Mouse (Mus musculus) lung, postnatal 4 days (tissue): Measurements from ENCODE around the gene Gm45717.

Source experiments
- DNase-seq, 2 experiments: peaks; one replicate each; pipeline ENCODE4 v3.0.0; 2021

Gene Gm45717

DNA sequence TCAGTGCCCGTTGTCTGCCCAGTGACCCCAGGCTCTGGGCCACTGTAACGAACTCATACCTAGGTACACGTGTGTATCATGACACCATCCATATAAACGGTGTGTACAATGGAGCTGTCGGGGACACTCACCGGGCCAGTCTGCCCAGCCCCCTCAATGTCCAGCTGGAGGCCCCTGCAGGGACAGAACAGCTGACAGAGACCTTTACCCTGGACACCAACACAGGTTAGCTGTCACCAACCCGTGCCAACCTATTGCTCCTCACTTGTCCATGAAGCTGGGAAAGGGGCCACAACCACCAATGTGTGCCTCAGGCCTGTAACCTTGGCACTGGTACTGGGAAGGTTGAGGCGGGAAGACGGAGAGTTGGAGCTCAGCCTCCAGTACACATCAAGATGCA is 13.4 kb downstream of the Gm45717 start:
- DNase-seq = no peak

DNA sequence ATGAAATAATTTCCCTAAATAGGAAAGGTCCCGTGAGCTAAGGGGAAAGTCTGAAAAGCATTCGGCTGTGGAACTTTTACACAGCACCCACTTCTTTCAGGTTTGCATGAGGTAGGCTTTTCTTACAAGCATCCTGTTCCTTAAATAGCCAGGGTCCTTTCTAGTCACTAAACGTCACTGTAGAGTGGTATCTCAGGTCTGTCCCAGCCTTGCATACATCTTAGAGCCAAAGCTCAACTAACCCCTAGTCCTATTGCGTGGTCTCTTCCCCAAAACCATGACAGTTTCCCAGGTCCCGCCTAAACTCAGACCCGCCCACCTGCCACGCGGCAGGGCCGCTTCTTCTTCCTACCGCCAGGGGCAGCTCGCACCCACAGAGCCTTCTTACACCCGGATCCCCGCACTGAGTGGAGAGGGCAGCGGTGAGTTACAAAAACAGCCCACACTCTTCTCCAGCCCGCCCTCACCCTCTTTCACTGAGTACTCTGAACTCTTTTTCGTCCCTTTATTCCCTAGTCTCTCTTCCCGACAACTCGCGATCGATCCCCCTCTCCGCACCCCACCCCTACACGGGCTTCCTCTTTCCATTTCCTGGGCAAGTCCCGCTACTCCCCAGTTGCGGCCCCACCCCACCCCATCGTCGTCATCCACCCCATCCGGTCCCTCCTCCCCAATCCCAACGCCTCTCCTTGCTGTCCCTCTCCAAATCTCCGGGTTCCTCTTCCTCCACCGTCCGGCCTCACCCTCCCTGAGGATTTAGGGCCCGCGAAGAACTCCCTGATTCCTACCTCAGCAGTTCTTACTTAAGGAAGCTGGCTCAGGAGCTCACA is 14.3 kb downstream of the Gm45717 start, which contains the start of gene Pgghg:
Gene Pgghg (plus strand): TSS at position 170 of the 830 bp plus-strand sequence.
- peak; percentile 92 for DNase-seq

DNA sequence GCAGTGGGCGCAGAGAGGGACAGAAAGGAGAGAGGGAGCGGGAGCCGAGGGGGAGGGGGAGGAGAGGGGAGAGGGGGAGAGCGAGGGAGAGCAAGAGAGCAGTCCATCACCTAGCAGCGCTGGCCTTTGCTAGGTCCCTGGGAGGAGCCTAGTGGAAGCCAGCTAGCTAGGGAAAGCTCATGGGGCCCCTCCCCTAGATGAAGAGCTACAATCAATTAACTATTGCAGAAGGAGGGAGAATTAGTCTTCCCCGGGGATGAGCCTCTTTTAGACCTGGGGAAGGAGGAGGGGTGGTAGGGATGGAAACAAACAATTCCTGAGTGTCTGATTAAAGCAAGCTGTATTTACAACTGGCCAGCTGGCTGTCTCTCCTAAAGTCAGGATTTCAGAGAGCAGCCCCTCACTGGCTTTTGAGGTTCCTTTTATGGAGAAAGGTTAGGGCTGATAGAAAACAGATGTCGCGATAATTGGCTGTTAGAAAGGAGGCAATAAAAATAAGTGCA is 16.0 kb downstream of the Gm45717 start:
- peak in 1 of 2 experiments; percentile 68 for DNase-seq

DNA sequence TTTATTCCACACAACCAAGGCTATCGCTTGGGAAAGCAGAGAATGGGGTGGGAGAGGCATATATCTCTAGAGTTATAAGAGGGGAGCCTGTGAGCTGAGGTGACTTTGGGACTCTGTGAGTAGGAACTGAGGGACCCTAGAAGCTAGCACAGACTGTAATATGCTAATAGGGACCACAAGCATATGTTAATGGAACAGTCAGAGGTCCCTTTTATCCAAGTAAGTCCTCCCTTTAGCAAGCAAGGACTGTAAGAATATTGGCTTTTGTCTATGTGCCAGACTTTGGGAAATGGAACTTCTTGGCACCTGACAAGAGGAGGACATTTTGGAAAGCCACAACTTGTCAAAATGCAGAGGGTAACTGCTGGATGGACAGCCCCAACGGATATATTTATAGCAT is 16.8 kb downstream of the Gm45717 start:
- DNase-seq = no peak

DNA sequence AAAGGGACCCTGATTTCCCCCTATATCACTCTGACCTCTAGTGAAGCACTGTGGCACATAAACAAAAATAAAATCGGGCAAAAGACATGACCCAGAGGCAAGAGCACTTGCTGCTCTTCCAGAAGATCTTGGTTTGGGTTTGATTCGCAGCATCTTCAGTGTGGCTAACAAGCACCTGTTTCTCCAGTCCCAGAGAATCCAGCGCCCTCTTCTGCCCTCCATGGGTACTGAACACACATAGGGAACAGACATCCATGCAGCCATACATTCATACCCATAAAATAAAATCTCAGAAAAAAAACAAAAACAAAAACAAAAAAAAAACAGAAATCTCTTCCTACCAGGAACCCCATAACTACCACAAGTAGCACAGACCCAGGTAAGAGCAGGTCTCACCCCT is 17.3 kb downstream of the Gm45717 start:
- no peak for DNase-seq

DNA sequence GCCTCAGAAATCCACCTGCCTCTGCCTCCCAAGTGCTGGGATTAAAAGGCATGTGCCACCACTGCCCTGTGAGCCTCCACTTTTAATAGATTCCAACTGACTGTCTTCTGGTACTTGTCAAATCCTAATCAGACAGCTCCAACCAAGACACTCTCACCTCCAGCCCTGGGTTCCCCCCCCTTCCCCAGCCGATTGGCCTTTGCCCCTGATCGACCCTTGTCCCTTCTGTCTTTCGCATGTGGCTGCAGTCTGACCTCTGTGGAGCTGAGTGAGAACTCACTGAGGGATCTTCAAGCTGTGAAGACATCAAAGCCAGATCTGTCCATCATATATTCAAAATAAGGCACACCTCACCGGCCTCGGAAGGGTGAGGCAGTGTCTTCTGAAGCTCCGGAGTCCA is 28.6 kb downstream of the Gm45717 start:
- DNase-seq = no peak

DNA sequence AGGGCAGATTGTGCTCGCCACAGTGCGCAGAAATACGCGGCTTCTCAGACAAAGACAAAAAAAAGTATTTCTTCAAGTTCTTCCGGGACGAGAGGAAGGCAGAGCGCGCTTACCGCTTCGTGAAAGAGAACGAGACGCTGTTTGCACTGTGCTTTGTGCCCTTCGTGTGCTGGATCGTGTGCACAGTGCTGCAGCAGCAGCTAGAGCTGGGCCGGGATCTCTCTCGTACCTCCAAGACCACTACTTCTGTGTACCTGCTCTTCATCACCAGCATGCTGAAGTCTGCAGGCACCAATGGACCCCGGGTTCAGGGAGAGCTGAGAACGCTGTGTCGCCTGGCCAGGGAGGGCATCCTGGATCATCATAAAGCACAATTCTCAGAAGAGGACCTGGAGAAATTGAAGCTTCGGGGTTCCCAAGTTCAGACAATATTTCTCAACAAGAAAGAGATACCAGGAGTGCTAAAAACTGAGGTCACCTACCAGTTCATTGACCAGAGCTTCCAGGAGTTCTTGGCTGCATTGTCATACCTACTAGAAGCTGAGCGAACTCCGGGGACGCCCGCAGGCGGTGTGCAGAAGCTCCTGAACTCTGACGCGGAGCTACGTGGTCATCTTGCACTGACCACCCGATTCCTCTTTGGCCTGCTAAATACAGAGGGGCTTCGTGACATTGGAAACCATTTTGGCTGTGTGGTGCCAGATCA is 32.5 kb downstream of the Gm45717 start:
- DNase-seq = no peak

DNA sequence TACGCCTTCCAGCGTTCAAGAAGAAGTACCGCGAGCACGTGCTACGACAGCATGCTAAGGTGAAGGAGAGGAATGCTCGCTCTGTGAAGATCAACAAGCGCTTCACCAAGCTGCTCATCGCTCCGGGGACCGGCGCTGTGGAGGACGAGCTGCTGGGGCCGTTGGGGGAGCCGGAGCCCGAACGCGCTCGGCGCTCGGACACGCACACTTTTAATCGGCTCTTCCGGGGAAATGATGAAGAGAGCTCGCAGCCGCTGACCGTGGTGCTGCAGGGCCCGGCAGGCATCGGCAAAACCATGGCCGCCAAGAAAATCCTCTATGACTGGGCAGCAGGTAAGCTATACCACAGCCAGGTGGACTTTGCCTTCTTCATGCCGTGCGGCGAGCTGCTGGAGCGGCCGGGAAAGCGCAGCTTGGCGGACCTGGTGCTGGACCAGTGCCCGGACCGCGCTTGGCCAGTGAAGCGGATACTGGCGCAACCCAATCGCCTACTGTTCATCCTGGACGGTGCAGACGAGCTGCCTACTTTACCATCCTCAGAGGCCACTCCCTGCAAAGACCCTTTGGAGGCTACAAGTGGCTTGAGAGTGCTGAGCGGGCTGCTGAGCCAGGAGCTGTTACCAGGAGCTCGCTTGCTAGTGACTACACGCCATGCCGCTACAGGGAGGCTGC is 33.2 kb downstream of the Gm45717 start:
- DNase-seq = peak in 1 of 2 experiments; percentile 44

DNA sequence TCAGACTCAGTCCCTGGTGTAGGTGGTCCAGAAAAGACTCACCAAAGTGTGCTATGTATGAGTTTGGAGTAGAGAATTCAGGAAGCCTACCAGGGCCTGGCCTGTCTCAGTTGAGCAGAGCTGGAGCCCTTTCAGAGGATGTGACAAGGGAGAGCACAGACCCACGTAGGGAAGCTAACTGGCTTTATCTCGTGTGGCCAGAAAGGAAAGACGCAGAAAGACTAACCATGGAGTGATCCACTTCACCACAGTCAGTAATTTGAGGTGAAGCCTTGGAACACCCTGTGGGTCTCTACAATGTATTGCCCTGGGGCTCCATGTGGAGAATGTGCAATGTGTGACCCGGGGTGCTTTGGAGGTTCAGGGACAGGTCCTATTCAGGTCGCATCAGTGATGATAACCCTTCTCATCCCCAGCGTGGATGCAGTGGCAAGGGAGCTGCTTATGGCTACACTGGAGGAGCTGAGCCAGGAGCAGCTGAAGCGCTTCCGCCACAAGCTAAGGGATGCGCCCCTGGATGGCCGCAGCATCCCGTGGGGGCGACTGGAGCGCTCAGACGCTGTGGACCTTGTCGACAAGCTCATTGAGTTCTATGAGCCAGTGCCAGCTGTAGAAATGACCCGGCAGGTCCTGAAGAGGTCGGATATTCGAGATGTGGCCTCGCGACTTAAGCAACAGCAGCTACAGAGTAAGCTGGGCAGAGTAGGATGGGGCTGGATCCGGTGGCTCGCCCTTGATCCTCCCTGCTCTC is 34.3 kb downstream of the Gm45717 start:
- DNase-seq = peak in 1 of 2 experiments; percentile 19

DNA sequence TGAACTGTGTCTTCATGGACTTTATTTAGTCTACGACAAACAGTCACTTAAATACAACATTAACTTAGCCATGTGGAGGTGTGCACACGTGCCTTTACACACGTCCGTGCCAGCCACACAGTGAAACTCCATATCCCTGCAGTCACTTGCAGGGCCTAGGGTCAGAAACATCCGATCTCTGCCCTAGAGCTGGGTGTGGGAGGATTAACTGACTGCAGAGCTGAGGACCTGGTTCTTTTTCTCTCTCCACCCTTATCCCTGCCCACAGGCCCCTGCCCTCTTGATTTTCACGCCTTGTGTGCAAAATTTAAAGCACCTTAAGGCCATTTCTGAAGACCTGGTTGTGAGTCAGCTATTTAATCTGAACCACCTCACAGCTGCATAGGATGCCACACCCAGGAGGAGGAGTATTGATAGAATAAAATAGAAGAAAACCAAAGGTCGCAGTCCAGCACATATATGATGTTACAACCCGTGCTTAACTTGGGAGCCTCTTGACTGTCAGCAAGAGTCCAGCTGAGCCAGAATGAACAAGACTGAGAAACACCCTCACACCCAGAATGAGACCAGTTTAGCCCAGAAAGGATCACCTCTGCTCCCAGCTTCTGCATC is 35.2 kb downstream of the Gm45717 start, which contains the start of gene Nlrp6:
Gene Nlrp6 (plus strand): TSS at position 485 of the 612 bp plus-strand sequence.
- DNase-seq = no peak

DNA sequence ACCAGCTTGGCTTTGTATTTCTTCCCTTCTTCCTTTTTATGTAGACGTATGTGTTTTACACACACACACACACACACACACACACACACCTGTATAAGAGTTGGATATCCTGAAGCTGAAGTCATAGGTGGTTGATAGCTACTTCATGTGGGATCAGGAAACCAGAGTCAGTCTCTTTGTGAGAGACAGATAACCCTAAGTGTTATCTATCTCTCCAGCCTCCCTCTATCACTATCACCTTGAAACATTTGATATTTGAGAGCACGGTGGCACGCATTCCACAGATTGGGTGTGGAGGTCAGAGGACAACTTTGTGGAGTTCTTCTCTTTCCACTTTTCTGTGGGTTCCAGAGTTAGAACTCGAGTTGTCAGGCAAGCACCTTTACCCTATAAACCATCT is 35.8 kb downstream of the Gm45717 start:
- DNase-seq = no peak

DNA sequence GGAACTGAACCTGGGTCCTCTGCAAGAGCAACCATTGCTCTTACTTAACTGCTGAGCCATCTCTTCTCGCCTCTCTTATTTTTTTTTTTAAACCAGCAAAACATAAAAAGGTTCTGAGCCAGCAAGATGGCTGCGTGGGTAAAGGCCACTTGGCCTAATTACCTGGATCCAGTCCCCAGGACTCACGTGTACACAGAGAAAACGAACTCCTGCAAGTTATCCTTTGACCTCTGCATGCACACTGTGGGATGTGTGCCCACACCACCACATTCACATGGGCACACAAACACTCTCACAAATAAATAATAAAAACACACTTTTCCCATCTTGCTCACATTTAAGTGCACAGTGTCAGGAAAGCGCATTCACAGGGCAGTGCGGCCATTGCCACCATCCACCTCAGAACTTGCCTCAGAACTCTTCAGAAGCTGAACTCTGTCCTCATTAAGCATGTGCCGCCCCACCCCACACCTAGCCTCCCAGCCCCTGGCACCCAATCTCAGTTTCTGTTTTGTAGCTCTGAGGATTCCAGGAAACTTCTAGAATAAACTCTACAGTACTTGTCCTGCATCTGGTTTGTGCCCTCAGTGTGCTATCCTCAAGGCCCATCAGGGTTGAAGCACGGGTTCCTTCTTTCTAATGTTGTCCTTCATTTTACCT is 41.6 kb downstream of the Gm45717 start:
- DNase-seq = no peak

DNA sequence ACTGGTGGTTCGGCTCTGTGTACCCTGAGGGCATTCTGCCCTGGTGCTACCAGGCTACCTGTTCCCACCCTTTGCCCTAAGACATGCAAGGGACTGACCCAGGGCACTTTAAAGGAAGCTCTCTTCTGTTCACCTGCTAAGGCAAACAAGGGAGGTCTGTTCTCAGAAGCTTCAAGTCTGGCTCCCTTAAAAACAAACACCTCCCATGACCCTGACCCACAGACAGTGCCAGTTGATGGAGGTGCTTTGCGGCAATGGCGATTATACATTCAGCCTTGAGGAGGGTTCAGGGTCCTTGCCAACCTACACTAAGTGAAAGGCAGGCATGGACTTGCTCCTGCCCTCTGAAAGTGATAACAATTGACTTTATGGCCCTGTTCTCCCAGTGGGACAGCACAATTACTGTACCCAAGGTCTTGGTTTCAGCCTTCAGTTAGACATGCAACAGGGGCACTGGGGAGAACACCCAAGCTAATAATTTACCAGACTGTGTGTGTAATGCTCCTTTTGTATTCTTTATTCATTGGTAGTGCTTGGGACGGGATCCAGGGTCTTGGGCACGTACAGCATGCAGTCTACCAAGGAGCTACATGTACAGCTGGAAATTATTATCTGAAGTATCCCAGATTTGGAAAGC is 42.8 kb downstream of the Gm45717 start:
- peak in 1 of 2 experiments; percentile 6 for DNase-seq

DNA sequence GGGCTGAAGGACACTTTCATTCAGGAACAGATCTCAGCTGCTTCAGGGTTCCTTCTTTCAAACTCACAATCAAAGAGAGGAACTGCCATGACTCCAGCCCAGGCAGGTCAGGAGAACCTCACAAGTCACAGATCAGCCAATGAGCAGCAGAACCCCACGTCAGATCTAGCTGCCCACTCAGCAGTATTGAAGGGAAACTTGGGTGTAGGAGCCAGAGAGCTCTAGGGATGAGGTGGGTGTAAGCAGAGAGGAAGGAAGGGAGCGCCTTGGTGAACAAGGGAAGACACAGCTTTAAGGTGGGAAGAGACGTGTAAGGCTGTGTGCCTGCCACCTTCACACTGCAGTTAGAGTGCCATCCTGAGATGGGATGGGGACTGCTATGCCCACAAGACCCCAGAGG is 43.4 kb downstream of the Gm45717 start:
- peak in 1 of 2 experiments; percentile 13 for DNase-seq

DNA sequence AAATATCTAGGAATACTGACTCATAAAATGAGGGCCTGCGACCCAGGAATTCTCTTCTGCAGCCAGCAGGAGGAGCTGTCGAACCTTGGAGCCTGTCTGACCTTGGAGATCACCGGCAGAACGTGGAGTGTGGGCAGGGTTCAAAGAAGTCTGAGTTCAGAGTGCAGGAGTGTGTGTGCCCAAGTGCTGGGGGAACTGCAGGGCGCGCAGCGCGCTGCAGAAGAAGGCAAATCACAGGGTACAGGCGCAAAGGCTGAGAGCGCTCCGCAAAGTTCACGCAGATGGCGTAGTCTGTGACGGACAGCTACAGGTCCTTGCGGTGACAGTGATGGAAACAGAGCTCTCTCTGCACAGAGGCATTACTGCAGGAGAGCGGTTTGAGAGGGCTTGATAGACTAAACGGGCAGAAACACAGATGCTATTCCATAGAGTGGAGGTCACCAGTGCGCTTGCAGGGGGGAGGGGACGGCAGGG is 47.1 kb downstream of the Gm45717 start:
- peak; percentile 79 to 86 for DNase-seq

DNA sequence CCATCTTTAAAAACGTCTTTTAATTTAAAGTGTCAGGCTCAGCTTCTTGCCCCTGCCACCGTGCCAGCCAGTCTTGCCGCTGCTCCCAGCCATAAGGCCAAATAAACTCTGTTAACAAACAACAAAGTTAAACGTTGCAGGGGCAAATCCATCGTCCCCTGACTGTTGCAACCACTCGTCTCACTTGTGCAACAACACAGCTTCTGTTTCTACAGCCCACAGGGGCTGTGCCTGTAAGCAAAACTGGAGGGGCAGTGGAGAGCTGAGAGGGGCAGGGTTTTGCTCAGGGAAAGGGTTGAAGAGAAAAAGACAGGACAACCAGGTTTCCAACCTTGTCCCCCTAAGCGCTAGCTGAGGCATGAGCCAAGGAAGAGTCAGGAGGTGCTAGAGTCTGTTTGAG is 47.6 kb downstream of the Gm45717 start:
- peak in 1 of 2 experiments; percentile 35 for DNase-seq

DNA sequence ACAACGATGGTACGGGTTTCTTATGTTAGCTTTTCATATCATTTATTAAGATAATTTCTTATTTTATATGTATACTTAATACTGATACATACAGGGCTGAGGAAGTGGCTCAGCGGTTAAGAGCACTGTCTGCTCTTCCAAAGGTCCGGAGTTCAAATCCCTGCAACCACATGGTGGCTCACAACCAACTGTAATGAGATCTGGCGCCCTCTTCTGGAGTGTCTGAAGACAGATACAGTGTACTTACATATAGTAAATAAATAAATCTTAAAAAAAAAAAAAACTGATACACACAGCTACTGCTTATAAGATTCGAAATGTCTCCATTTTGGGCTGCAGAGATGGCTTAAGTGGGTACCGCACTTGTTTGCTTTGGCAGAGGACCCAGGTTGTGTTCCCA is 48.0 kb downstream of the Gm45717 start:
- no peak for DNase-seq

DNA sequence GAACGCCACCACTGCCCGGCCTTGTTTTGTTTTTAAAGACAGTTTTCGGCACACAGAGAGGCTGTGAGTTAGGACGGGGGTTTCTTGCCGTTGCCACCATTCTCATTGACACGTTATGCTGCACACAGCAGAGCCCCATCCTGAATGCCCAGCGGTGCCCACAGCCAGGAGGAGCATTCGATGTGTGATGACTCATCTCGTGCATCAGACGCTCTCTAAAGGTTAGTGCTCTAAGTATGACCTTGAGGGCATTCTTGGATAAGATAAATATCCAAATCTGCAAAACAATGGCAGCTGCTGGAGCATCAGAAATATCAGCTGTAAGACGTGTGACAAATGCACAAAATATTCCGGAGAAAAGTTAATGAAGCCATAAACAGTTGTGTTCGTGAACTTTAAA is 48.6 kb downstream of the Gm45717 start:
- no peak for DNase-seq

DNA sequence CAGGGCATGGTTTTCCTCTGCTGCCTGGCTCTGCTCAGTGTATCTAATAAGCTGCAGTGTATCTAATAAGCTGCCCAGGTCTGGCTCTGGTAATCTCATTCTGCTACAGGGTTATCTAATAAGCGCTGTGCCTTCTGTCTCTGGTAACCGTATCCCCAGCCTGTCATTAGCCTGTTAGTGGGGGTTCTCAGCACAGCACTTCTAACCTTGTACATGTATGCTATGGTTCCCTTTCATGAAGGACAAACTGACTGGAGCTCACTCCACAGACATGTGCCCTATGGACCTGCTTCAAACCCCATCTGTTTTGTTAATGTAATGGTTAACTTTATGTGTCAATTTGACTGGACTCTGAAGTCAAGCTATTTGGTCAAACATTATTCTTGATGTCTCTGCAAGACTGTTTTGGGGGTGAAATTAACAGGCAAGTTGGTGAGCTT is 50.1 kb downstream of the Gm45717 start:
- DNase-seq = no peak

DNA sequence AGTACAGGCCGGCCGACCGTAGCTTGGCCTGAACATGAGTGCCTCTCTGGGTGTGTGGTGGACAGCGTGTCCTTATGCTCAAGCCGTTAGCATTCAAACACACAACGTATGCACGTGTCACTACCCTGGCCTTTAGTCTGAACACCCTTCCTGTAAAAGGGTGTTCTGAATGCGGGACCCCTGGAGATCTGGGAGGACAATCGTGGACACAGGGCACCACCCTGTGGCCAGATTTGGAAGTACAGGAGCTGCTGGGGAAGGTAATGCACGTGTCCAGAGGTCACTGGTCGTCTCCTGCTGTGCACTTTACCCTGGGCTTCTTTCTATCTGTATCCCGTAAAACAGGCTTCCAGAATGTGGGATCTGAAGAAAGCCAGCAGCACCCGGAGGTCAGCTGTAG is 52.5 kb downstream of the Gm45717 start:
- peak; percentile 71 to 83 for DNase-seq
